Mouse (Mus musculus) stomach, embryonic 16.5 days (tissue): ENCODE results near the gene Gm10188. TPM values are rescaled to one million over a fixed set of nuclear protein-coding genes. Genes with fewer than 3 reads are reported as not detected.

ENCODE experiments used
- ATAC-seq: fragments of 200-750 bp; cut with Nextera tagmentation; 2 replicates; pipeline ENCODE4 v1.8.0; 2017; ENCODE audit warnings: moderate number of reproducible peaks, moderate TSS enrichment; ENCODE audit not compliant: insufficient read depth, low FRiP score
- H3K27ac ChIP-seq: fragments of 300-500 bp; sonication (generic); 2 replicates; pipeline ENCODE4 v1.5.1; 2014; ENCODE audit warnings: low read length
- H3K27me3 ChIP-seq: fragments of 300-500 bp; sonication (generic); 2 replicates; pipeline ENCODE4 v1.6.1; 2014; ENCODE audit warnings: low read length, control low read depth, mixed read lengths; ENCODE audit not compliant: control insufficient read depth, insufficient read depth
- H3K36me3 ChIP-seq: fragments of 300-500 bp; sonication (generic); 2 replicates; pipeline ENCODE4 v1.6.1; 2014; ENCODE audit warnings: low read length; ENCODE audit not compliant: control insufficient read depth, insufficient read depth
- H3K4me1 ChIP-seq: fragments of 300-500 bp; sonication (generic); 2 replicates; pipeline ENCODE4 v1.6.1; 2014; ENCODE audit warnings: low read length, control low read depth, mixed read lengths; ENCODE audit not compliant: control insufficient read depth, insufficient read depth
- H3K4me2 ChIP-seq: fragments of 300-500 bp; sonication (generic); 2 replicates; pipeline ENCODE4 v1.6.1; 2014; ENCODE audit warnings: low read depth, low read length, mixed read lengths
- H3K4me3 ChIP-seq: fragments of 300-500 bp; sonication (generic); replicated peaks from 2 replicates; pipeline ENCODE4 v1.5.1; 2014; ENCODE audit warnings: mild to moderate bottlenecking, low read length
- H3K9ac ChIP-seq: fragments of 300-500 bp; sonication (generic); 2 replicates; pipeline ENCODE4 v1.6.1; 2014; ENCODE audit warnings: low read length
- H3K9me3 ChIP-seq: fragments of 300-500 bp; sonication (generic); replicated peaks from 2 replicates; pipeline ENCODE4 v1.6.1; 2016; ENCODE audit warnings: low read length, control low read depth; ENCODE audit not compliant: control insufficient read depth
- WGBS: fragments of 180-500 bp; shearing (Covaris S2); extraction: QIAGEN DNeasy Blood & Tissue Kit; methylation state at CpG from one replicate; pipeline ENCODE4 v1.1.7; 2014; 5-methylcytosine and 5-hydroxymethylcytosine counted together
- polyA plus RNA-seq: library from polyadenylated mRNA; unstranded; fragments of >200 nt; fragmentation: Nextera tagmentation; extraction: Ambion mirVana; gene quantifications from 2 replicates; pipeline ENCODE4 v1.2.1, GENCODE M21; 2015

Gm10188 gene
- polyA plus RNA-seq, 1 experiment from 2014 or later: not detected

- Histone ChIP-seq H3K27ac (peak overlapping the region; percentile 72), H3K27me3 (0 out of 2 replicates have a peak, but pooled peaks cover 5% of the 10 kb centered on the region), H3K4me1 (peaks cover 10% of the 10 kb centered on the region), H3K9ac (0 out of 2 replicates have a peak overlapping the region, but pooled peaks have one; percentile 10), H3K4me3 (0 out of 2 replicates have a peak overlapping the region, but pooled peaks have one; percentile 5), H3K9me3 (no peaks in the 10 kb centered on the region), H3K36me3 (no peaks in the 10 kb centered on the region), H3K4me2 (0 out of 2 replicates have a peak overlapping the region, but pooled peaks have one; percentile 23)
- ATAC-seq: peak; percentile 89
- WGBS: 12% methylated on average over 11 of the region's 11 CpGs
Measured at GRCm38 (mm10) chr1:132200562-132201510, 28.7 kb downstream of the Gm10188 start.

- Histone ChIP-seq H3K4me2 (0 out of 2 replicates have a peak overlapping the region, but pooled peaks have one; percentile 23), H3K9me3 (no peaks in the 10 kb centered on the region), H3K27ac (peak overlapping the region; percentile 72), H3K4me1 (peaks cover 17% of the 10 kb centered on the region), H3K9ac (0 out of 2 replicates have a peak overlapping the region, but pooled peaks have one; percentile 23), H3K36me3 (no peaks in the 10 kb centered on the region), H3K27me3 (0 out of 2 replicates have a peak, but pooled peaks cover 5% of the 10 kb centered on the region), H3K4me3 (no peak overlapping the region)
- WGBS: 18% methylated on average over 12 of the region's 12 CpGs
- ATAC-seq: no peak
Measured at GRCm38 (mm10) chr1:132199934-132200333, 29.6 kb downstream of the Gm10188 start.

- Histone ChIP-seq H3K27ac (no peak overlapping the region), H3K4me3 (no peak overlapping the region), H3K9ac (no peak overlapping the region), H3K4me2 (no peak overlapping the region), H3K27me3 (peaks cover 5% of the 10 kb centered on the region; the same call in 1 of the 2 replicates), H3K36me3 (no peaks in the 10 kb centered on the region), H3K4me1 (peaks cover 17% of the 10 kb centered on the region), H3K9me3 (no peaks in the 10 kb centered on the region)
- no peak for ATAC-seq
- WGBS: 80% methylated on average over 6 of the region's 6 CpGs
Measured at GRCm38 (mm10) chr1:132199244-132199643, 30.3 kb downstream of the Gm10188 start.

GRCm38 (mm10) chr1:132198401-132199071 lies 31.0 kb downstream of the Gm10188 start:
- Histone ChIP-seq H3K27ac (no peak overlapping the region), H3K4me3 (no peak overlapping the region), H3K36me3 (no peaks in the 10 kb centered on the region), H3K9me3 (no peaks in the 10 kb centered on the region), H3K4me2 (no peak overlapping the region), H3K9ac (no peak overlapping the region), H3K4me1 (peaks cover 17% of the 10 kb centered on the region), H3K27me3 (peaks cover 12% of the 10 kb centered on the region; the same call in 1 of the 2 replicates)
- 86% methylated on average over 16 of the region's 16 CpGs for WGBS
- ATAC-seq: no peak

GRCm38 (mm10) chr1:132197666-132198065 lies 31.9 kb downstream of the Gm10188 start:
- WGBS: 26% methylated on average over 9 of the region's 9 CpGs
- ATAC-seq: no peak

GRCm38 (mm10) chr1:132196337-132196736 lies 33.2 kb downstream of the Gm10188 start:
- Histone ChIP-seq H3K9me3 (no peaks in the 10 kb centered on the region), H3K9ac (no peak overlapping the region), H3K36me3 (no peaks in the 10 kb centered on the region), H3K4me1 (peaks cover 17% of the 10 kb centered on the region), H3K4me3 (no peak overlapping the region), H3K27me3 (peaks cover 32% of the 10 kb centered on the region), H3K27ac (no peak overlapping the region), H3K4me2 (no peak overlapping the region)
- WGBS: 31% methylated on average over 7 of the region's 7 CpGs
- ATAC-seq: no peak

More at GRCm38 (mm10) chr1:132197666-132198065, 31.9 kb downstream of the Gm10188 start:
- no peak overlapping the region for H3K4me2 ChIP-seq
- H3K27ac ChIP-seq: no peak overlapping the region
- H3K4me3 ChIP-seq: no peak overlapping the region
- H3K4me1 ChIP-seq: peaks cover 17% of the 10 kb centered on the region
- H3K9me3 ChIP-seq: no peaks in the 10 kb centered on the region
- peaks cover 19% of the 10 kb centered on the region for H3K27me3 ChIP-seq
- no peaks in the 10 kb centered on the region for H3K36me3 ChIP-seq
- H3K9ac ChIP-seq: no peak overlapping the region

GRCm38 (mm10) chr1:132195681-132196080 lies 33.9 kb downstream of the Gm10188 start:
- H3K27ac ChIP-seq: peak overlapping the region; percentile 68; the same call in 1 of the 2 replicates

GRCm38 (mm10) chr1:132195100-132195499 lies 34.5 kb downstream of the Gm10188 start:
- 47% methylated on average over 9 of the region's 9 CpGs for WGBS
- Histone ChIP-seq H3K4me2 (no peak overlapping the region), H3K4me1 (peaks cover 17% of the 10 kb centered on the region), H3K27me3 (peaks cover 42% of the 10 kb centered on the region), H3K9ac (no peak overlapping the region; the same call in 1 of the 2 replicates), H3K27ac (peak overlapping the region; percentile 68; the same call in 1 of the 2 replicates), H3K36me3 (no peaks in the 10 kb centered on the region), H3K9me3 (no peaks in the 10 kb centered on the region), H3K4me3 (no peak overlapping the region)
- no peak for ATAC-seq

More at GRCm38 (mm10) chr1:132195681-132196080, 33.9 kb downstream of the Gm10188 start:
- no peaks in the 10 kb centered on the region for H3K36me3 ChIP-seq
- 46% methylated on average over 5 of the region's 5 CpGs for WGBS
- H3K9me3 ChIP-seq: no peaks in the 10 kb centered on the region
- no peak overlapping the region for H3K9ac ChIP-seq
- peaks cover 17% of the 10 kb centered on the region for H3K4me1 ChIP-seq
- H3K4me3 ChIP-seq: no peak overlapping the region
- H3K27me3 ChIP-seq: peaks cover 37% of the 10 kb centered on the region
- no peak overlapping the region for H3K4me2 ChIP-seq
- no peak for ATAC-seq
